Mouse (Mus musculus): ENCODE measurements around the gene Myo1g. TPM values are rescaled to one million over a fixed set of nuclear protein-coding genes. Genes with fewer than 3 reads are reported as not detected.

Myo1g gene
- polyA plus RNA-seq, 1 experiment from 2014 or later: 1.0 TPM

DNA sequence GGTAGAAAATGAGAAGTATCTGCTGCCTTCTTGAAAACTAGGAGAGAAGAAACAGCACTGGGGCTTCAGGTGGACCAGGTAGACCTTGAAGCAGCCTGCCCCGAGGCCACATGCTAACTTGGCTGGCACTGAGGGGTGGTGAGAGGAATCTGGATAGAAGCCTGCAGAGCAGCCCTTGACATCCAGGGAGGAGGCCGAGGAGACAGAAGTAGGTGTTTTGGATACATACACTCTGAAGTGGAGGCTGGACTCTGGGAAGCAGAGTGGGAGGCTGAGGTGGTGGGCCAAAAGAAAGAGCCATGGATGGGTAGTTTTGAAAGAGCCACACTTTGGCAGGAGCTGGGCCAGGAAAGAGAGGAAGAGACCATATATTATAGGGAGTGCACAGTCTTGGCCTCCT, 41.5 kb downstream of the Myo1g start:
- 72% methylated on average over 2 of the region's 2 CpGs for WGBS
- no peaks in the 10 kb centered on the region for H3K9me3 ChIP-seq

DNA sequence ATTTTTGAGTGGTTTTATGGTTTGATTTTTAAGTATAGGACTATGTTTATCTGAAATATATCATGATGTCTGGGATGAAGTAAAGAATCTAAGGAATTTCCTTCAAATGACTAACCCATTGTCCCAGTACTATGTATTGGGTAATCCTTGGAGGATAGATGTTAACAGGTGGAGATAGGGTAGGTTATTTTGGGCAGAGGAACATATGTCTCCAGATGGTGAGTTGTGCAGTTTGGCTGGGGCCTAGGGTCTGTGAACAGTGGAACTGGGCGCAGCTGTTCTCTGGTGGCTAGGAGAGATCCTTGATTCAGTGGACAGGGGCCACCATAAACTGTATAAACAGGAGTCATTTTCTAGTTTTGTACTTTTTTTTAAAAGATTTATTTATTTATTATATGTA, 43.4 kb downstream of the Myo1g start:
- no peaks in the 10 kb centered on the region for H3K9me3 ChIP-seq
- DNase-seq (ENCODE audit: extremely low spot score, low spot score): no peak
- H3K36me3 ChIP-seq (replicated peaks): peaks cover 17% of the 10 kb centered on the region
- 85% methylated on average over 1 of the region's 1 CpGs for WGBS
- H3K4me3 ChIP-seq: no peak overlapping the region
- H3K4me1 ChIP-seq: peaks cover 26% of the 10 kb centered on the region
- H3K27me3 ChIP-seq (ENCODE audit: poor library complexity, severe bottlenecking): no peaks in the 10 kb centered on the region
- H3K27ac ChIP-seq: no peak overlapping the region

More for the DNA sequence above, 41.5 kb downstream of the Myo1g start:
- Histone ChIP-seq H3K36me3 (replicated peaks) (peaks cover 2% of the 10 kb centered on the region; the same call in 1 of the 2 replicates), H3K27ac (no peak overlapping the region), H3K4me1 (peaks cover 10% of the 10 kb centered on the region), H3K27me3 (ENCODE audit: poor library complexity, severe bottlenecking) (no peaks in the 10 kb centered on the region), H3K4me3 (no peak overlapping the region)
- DNase-seq (ENCODE audit: extremely low spot score, low spot score): no peak

GRCm38 (mm10) chr11:6476876-6477275, 43.9 kb downstream of the Myo1g start:
- no peak for DNase-seq (ENCODE audit: extremely low spot score, low spot score)

DNA sequence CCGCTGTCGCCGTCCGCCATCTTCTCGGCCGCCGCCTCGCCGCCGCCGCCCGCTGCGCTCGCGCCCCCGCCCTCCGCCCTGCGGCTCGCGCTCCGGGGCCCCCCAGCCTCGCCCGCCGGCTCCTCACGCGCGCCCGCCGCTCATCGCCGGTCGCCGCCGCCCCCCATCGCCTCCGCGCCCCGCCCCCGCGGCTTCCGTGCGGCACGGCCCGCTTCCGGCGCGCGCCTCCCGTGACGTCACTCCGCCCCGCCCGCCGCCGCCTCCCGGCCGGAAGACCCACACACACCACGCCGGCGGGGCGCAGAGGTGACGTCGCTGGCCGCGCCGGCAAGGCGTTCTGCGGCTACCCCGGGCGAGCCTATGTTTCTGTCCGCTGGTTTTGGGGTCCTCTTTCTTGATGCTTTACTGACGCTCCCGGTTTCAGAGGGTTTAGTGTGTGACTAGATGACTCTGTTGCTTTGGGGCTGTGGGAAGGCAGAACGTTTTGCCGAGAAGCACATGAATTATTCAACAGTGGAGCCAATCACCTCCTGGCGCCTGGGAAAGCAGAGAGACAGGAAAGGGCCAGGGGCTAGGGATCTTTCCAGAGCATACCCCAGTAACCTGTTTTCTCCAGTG, 44.8 kb downstream of the Myo1g start, which contains the start of gene Purb:
TSS of gene Purb (minus strand) at position 51 of the 618 bp plus-strand sequence.
- DNase-seq (ENCODE audit: extremely low spot score, low spot score): peak; percentile 85

More at GRCm38 (mm10) chr11:6476876-6477275, 43.9 kb downstream of the Myo1g start:
- Histone ChIP-seq H3K27me3 (ENCODE audit: poor library complexity, severe bottlenecking) (no peaks in the 10 kb centered on the region), H3K9me3 (no peaks in the 10 kb centered on the region), H3K27ac (no peak overlapping the region), H3K36me3 (replicated peaks) (peaks cover 21% of the 10 kb centered on the region), H3K4me1 (peaks cover 31% of the 10 kb centered on the region), H3K4me3 (peak overlapping the region; percentile 97; the same call in 1 of the 2 replicates)
- WGBS: 82% methylated on average over 6 of the region's 6 CpGs

GRCm38 (mm10) chr11:6474874-6475731, 45.7 kb downstream of the Myo1g start:
- Histone ChIP-seq H3K27me3 (ENCODE audit: poor library complexity, severe bottlenecking) (no peaks in the 10 kb centered on the region), H3K36me3 (replicated peaks) (peaks cover 38% of the 10 kb centered on the region), H3K27ac (peak overlapping the region; percentile 95), H3K4me3 (peak overlapping the region; percentile 97), H3K9me3 (no peaks in the 10 kb centered on the region), H3K4me1 (peaks cover 49% of the 10 kb centered on the region)
- peak; percentile 64 for DNase-seq (ENCODE audit: extremely low spot score, low spot score)
- under 1% methylated on average over 109 of the region's 109 CpGs for WGBS

More for the DNA sequence above, 44.8 kb downstream of the Myo1g start, which contains the start of gene Purb:
- no peaks in the 10 kb centered on the region for H3K9me3 ChIP-seq
- peaks cover 40% of the 10 kb centered on the region for H3K4me1 ChIP-seq
- peak within 1 kb of the TSS; percentile 97 for H3K4me3 ChIP-seq
- H3K36me3 ChIP-seq (replicated peaks): peaks cover 29% of the 10 kb centered on the region
- H3K27me3 ChIP-seq (ENCODE audit: poor library complexity, severe bottlenecking): no peaks in the 10 kb centered on the region
- WGBS: 5% methylated on average over 65 of the region's 76 CpGs
- H3K27ac ChIP-seq: peak within 1 kb of the TSS; percentile 95

DNA sequence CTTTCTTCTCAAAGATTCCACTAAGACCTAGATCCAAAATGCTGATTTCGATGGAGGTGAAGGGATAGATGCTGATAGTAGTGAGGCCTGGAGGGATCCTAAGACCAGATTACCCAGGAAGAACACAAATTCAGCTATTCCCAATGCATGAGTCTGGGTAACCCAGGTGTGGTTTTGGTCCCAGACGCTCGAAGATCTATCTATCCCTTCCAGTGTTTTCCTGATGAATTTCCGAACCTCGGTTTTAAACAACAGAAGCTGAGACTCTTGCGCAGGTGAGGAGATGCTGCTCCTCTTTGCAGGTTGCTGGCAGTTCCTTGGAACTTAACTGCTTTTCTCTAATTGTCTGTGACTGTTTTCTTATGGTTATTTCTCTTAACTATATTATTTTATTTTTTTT, 46.4 kb downstream of the Myo1g start:
- no peaks in the 10 kb centered on the region for H3K9me3 ChIP-seq
- peak overlapping the region; percentile 97 for H3K4me3 ChIP-seq
- H3K36me3 ChIP-seq (replicated peaks): peaks cover 42% of the 10 kb centered on the region
- H3K27me3 ChIP-seq (ENCODE audit: poor library complexity, severe bottlenecking): no peaks in the 10 kb centered on the region
- no peak for DNase-seq (ENCODE audit: extremely low spot score, low spot score)
- peaks cover 52% of the 10 kb centered on the region for H3K4me1 ChIP-seq
- peak overlapping the region; percentile 95 for H3K27ac ChIP-seq
- 48% methylated on average over 6 of the region's 6 CpGs for whole genome bisulfite sequencing

- Histone ChIP-seq H3K4me1 (peaks cover 58% of the 10 kb centered on the region), H3K36me3 (replicated peaks) (peaks cover 63% of the 10 kb centered on the region)
Observed at GRCm38 (mm10) chr11:6472076-6472475, 48.7 kb downstream of the Myo1g start.

DNA sequence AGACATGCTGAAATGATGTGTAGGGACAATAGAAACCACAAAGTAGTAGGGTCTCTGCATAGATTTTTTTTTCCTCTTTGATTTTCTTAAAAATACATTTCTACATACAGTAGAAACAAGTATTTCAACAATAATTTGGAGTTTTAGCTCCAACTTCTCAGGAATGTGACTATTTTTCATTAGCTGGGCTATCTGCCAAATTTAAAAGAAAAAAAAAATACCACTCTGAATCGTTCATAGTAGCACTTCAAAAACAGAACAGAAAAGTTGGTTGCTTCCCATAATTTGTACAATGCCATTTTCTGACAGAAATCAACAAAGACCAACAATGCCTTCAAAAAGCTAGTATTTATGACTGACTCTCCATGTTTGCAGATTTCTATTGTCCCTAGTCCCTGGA, 49.3 kb downstream of the Myo1g start:
- 90% methylated on average over 1 of the region's 1 CpGs for WGBS
- H3K9me3 ChIP-seq: no peaks in the 10 kb centered on the region
- H3K4me1 ChIP-seq: peaks cover 58% of the 10 kb centered on the region
- no peaks in the 10 kb centered on the region for H3K27me3 ChIP-seq (ENCODE audit: poor library complexity, severe bottlenecking)
- peak overlapping the region; percentile 97 for H3K4me3 ChIP-seq
- H3K27ac ChIP-seq: no peak overlapping the region
- H3K36me3 ChIP-seq (replicated peaks): peaks cover 69% of the 10 kb centered on the region
- no peak for DNase-seq (ENCODE audit: extremely low spot score, low spot score)

More at GRCm38 (mm10) chr11:6472076-6472475, 48.7 kb downstream of the Myo1g start:
- H3K27ac ChIP-seq: no peak overlapping the region
- no peaks in the 10 kb centered on the region for H3K9me3 ChIP-seq
- no peak for DNase-seq (ENCODE audit: extremely low spot score, low spot score)
- H3K4me3 ChIP-seq: peak overlapping the region; percentile 97
- no peaks in the 10 kb centered on the region for H3K27me3 ChIP-seq (ENCODE audit: poor library complexity, severe bottlenecking)

GRCm38 (mm10) chr11:6471054-6471453, 49.7 kb downstream of the Myo1g start:
- no peaks in the 10 kb centered on the region for H3K9me3 ChIP-seq
- WGBS: 81% methylated on average over 2 of the region's 2 CpGs
- H3K27ac ChIP-seq: no peak overlapping the region
- H3K36me3 ChIP-seq (replicated peaks): peaks cover 74% of the 10 kb centered on the region
- peak overlapping the region; percentile 97 for H3K4me3 ChIP-seq
- DNase-seq (ENCODE audit: extremely low spot score, low spot score): no peak
- H3K27me3 ChIP-seq (ENCODE audit: poor library complexity, severe bottlenecking): no peaks in the 10 kb centered on the region
- peaks cover 58% of the 10 kb centered on the region for H3K4me1 ChIP-seq

DNA sequence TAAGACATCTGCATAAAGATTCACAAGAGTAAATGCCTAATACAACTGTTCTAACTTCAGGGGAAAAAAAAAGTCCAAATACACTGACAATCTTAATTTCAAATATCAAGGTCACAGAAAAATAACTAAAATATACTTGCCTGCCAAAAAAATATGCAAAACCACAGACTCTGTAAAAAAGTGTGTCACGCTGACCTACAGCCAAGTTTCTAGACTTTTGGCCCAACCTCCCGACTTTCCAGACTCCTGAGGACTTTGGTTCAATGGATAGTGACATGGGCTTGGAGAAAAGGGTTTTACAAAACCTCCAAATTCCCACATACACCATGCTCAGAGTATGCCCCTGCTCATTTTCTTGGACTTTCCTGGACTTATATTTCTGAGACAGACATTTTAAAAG, 52.2 kb downstream of the Myo1g start:
- peaks cover 76% of the 10 kb centered on the region for H3K36me3 ChIP-seq (replicated peaks)
- no peak overlapping the region for H3K4me3 ChIP-seq
- H3K27ac ChIP-seq: no peak overlapping the region
- H3K27me3 ChIP-seq (ENCODE audit: poor library complexity, severe bottlenecking): no peaks in the 10 kb centered on the region
- H3K4me1 ChIP-seq: peaks cover 44% of the 10 kb centered on the region
- no peaks in the 10 kb centered on the region for H3K9me3 ChIP-seq
- WGBS: 90% methylated on average over 2 of the region's 2 CpGs
- no peak for DNase-seq (ENCODE audit: extremely low spot score, low spot score)

DNA sequence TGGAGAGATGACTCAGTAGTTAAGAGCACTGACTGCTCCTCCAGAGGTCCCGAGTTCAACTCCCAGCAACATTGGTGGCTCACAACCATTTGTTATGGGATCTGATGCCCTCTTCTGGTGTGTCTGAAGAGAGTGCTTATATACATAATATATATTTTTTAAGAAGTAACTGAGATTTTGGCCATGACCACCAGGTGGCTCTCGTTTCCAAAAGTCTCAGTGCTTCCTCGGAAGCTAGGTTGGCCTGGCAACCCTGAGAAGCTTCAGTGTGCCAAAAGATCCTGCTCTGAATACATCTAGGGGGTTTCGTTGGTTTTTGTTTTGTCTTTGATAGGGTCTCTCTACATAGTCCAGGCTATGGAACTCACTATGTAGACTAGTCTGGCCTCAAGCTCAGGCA, 55.6 kb downstream of the Myo1g start:
- peaks cover 9% of the 10 kb centered on the region for H3K4me1 ChIP-seq
- no peak overlapping the region for H3K27ac ChIP-seq
- WGBS: 45% methylated on average over 4 of the region's 4 CpGs
- H3K27me3 ChIP-seq (ENCODE audit: poor library complexity, severe bottlenecking): no peaks in the 10 kb centered on the region
- no peaks in the 10 kb centered on the region for H3K9me3 ChIP-seq
- peaks cover 48% of the 10 kb centered on the region for H3K36me3 ChIP-seq (replicated peaks)
- H3K4me3 ChIP-seq: no peak overlapping the region
- peak; percentile 62 for DNase-seq (ENCODE audit: extremely low spot score, low spot score)

DNA sequence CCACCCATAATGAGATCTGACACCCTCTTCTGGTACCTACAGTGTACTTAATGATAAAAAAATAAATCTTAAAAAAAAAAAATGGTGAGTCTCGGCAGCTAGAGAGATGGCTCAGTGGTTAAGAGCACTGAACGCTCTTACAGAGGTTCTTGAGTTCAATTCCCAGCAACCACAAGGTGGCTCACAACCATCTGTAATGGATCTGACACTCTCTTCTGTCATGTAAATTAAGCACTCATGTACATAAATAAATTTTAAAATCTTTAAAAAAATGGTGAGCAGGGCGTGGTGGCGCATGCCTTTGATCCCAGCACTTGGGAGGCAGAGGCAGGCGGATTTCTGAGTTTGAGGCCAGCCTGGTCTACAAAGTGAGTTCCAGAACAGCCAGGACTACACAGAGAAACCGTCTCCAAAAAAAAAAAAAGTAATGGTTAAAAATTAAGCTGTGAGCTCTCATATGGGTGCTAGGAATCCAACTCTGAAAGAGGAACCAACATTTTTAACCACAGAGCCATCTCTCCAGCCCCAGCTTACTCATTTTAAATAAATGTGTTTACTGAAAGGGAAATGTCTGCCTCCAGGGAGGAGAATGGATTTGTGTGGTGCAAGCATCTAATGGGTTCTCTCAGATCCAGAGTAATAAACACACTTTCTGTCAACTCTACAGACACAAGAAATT, 57.5 kb downstream of the Myo1g start:
- H3K4me3 ChIP-seq: no peak overlapping the region
- H3K4me1 ChIP-seq: no peaks in the 10 kb centered on the region
- H3K9me3 ChIP-seq: no peaks in the 10 kb centered on the region
- H3K27me3 ChIP-seq (ENCODE audit: poor library complexity, severe bottlenecking): no peaks in the 10 kb centered on the region
- peaks cover 34% of the 10 kb centered on the region for H3K36me3 ChIP-seq (replicated peaks)
- no peak overlapping the region for H3K27ac ChIP-seq
- 88% methylated on average over 6 of the region's 6 CpGs for WGBS
- no peak for DNase-seq (ENCODE audit: extremely low spot score, low spot score)

Data from forebrain, embryonic 10.5 days (tissue).